Mouse (Mus musculus) mesoderm, embryonic 11.5 days (tissue): Measurements from ENCODE around the gene Fam71e2.
A peak's percentile ranks its signal among the peaks of the same experiment; 100 is the strongest.

Experiments
- DNase-seq: peaks from one replicate; pipeline ENCODE4 v3.0.0-alpha.2; 2012; ENCODE audit warnings: low read depth, low spot score

Fam71e2 gene

GRCm38 (mm10) chr7:4777851-4778637 is 6.9 kb upstream of the Fam71e2 start:
- DNase-seq: no peak

- peak; percentile 81 for DNase-seq
These were observed 6.0 kb upstream of the Fam71e2 start for GRCm38 (mm10) chr7:4776861-4777830.

- DNase-seq: no peak
These were observed 5.0 kb upstream of the Fam71e2 start for GRCm38 (mm10) chr7:4776131-4776530.

GRCm38 (mm10) chr7:4764946-4765710 is 6.0 kb downstream of the Fam71e2 start:
- DNase-seq: no peak

- no peak for DNase-seq
These were observed 11.4 kb downstream of the Fam71e2 start for GRCm38 (mm10) chr7:4759670-4760069.

GRCm38 (mm10) chr7:4752821-4753570 is 18.1 kb downstream of the Fam71e2 start, which contains the start of gene Cox6b2:
Gene Cox6b2, minus strand, starts transcription at chr7:4753094.
- DNase-seq: peak; percentile 91

- peak; percentile 61 for DNase-seq
These were observed 18.9 kb downstream of the Fam71e2 start for GRCm38 (mm10) chr7:4751971-4752820.

- no peak for DNase-seq
These were observed 21.9 kb downstream of the Fam71e2 start for GRCm38 (mm10) chr7:4749169-4749568.

- DNase-seq: no peak
These were observed 22.8 kb downstream of the Fam71e2 start for GRCm38 (mm10) chr7:4748321-4748720.

GRCm38 (mm10) chr7:4747156-4747899 is 23.8 kb downstream of the Fam71e2 start:
- DNase-seq: no peak

- no peak for DNase-seq
These were observed 24.6 kb downstream of the Fam71e2 start for GRCm38 (mm10) chr7:4746326-4746980.

- DNase-seq: no peak
These were observed 26.2 kb downstream of the Fam71e2 start for GRCm38 (mm10) chr7:4744886-4745285.

- no peak for DNase-seq
These were observed 27.7 kb downstream of the Fam71e2 start for GRCm38 (mm10) chr7:4743354-4743753.

GRCm38 (mm10) chr7:4742482-4742819 is 28.7 kb downstream of the Fam71e2 start:
- no peak for DNase-seq

GRCm38 (mm10) chr7:4741672-4742481 is 29.2 kb downstream of the Fam71e2 start:
- DNase-seq: no peak

- DNase-seq: peak; percentile 41
These were observed 30.0 kb downstream of the Fam71e2 start for GRCm38 (mm10) chr7:4741151-4741550.

- DNase-seq: no peak
These were observed 30.8 kb downstream of the Fam71e2 start for GRCm38 (mm10) chr7:4740309-4740727.
